Mouse (Mus musculus) cerebellum, postnatal 4 days (tissue): ENCODE measurements around the gene Hoxa10.
A peak's percentile ranks its signal among the peaks of the same experiment; 100 is the strongest.

ENCODE experiments used
- DNase-seq, 2 experiments: peaks; one replicate each; pipeline ENCODE4 v3.0.0; 2022; ENCODE audit warnings: low spot score in 2 of 2, mixed read lengths in 1 of 2

Hoxa10 gene

GRCm38 (mm10) chr6:52218643-52219215 lies 21.9 kb downstream of the Hoxa10 start:
- no peak for DNase-seq

GRCm38 (mm10) chr6:52217895-52218642 lies 22.6 kb downstream of the Hoxa10 start:
- no peak for DNase-seq

- DNase-seq = no peak
These were observed 23.2 kb downstream of the Hoxa10 start for GRCm38 (mm10) chr6:52217459-52217768.

- DNase-seq = no peak
These were observed 23.8 kb downstream of the Hoxa10 start for GRCm38 (mm10) chr6:52216691-52217458.

GRCm38 (mm10) chr6:52215771-52216535 lies 24.7 kb downstream of the Hoxa10 start:
- DNase-seq = no peak

- DNase-seq = no peak
These were observed 25.6 kb downstream of the Hoxa10 start for GRCm38 (mm10) chr6:52215070-52215469.

GRCm38 (mm10) chr6:52214271-52214670 lies 26.4 kb downstream of the Hoxa10 start:
- DNase-seq = no peak

- DNase-seq = no peak
These were observed 27.3 kb downstream of the Hoxa10 start, which contains the start of the genes Hoxa3 and Gm28308 for GRCm38 (mm10) chr6:52213119-52213986. Gene Hoxa3 (minus strand): TSS chr6:52213336. Gene Gm28308 (minus strand): TSS chr6:52213339.

GRCm38 (mm10) chr6:52212556-52213118 lies 28.0 kb downstream of the Hoxa10 start:
- no peak for DNase-seq

GRCm38 (mm10) chr6:52211961-52212360 lies 28.7 kb downstream of the Hoxa10 start:
- no peak for DNase-seq

GRCm38 (mm10) chr6:52211170-52211935 lies 29.3 kb downstream of the Hoxa10 start:
- peak in 1 of 2 experiments; percentile 75 for DNase-seq

GRCm38 (mm10) chr6:52209685-52210046 lies 31.0 kb downstream of the Hoxa10 start:
- no peak for DNase-seq

- DNase-seq = no peak
These were observed 31.6 kb downstream of the Hoxa10 start for GRCm38 (mm10) chr6:52208868-52209684.

- no peak for DNase-seq
These were observed 32.4 kb downstream of the Hoxa10 start, which contains the start of gene Hoxa6 for GRCm38 (mm10) chr6:52208072-52208867. Gene Hoxa6 (minus strand): TSS chr6:52208722.

GRCm38 (mm10) chr6:52207684-52207976 lies 33.0 kb downstream of the Hoxa10 start:
- no peak for DNase-seq

GRCm38 (mm10) chr6:52206882-52207683 lies 33.6 kb downstream of the Hoxa10 start:
- no peak for DNase-seq
